Mouse (Mus musculus) gastrocnemius, postnatal 4 days (tissue): ENCODE results near the gene Hoxc8. TPM values are rescaled to one million over a fixed set of nuclear protein-coding genes. Genes with fewer than 3 reads are reported as not detected.

Experiments used
- DNase-seq, 2 experiments: peaks; one replicate each; pipeline ENCODE4 v3.0.0; 2021 to 2022; ENCODE audit warnings: low spot score in 2 of 2, mixed read lengths in 2 of 2
- total RNA-seq, 2 experiments: library from RNA; stranded (reverse); gene quantifications; 2 replicates each; pipeline ENCODE4 v1.2.3; 2021

The Hoxc8 gene
- total RNA-seq, 2 experiments from 2014 or later: 3.2 to 3.3 TPM

- DNase-seq: peak in 1 of 2 experiments; percentile 79
Observed at GRCm38 (mm10) chr15:102981379-102982288, 8.8 kb upstream of the Hoxc8 start.

GRCm38 (mm10) chr15:102983716-102984115, 6.7 kb upstream of the Hoxc8 start:
- DNase-seq: no peak

- DNase-seq: no peak
Observed at GRCm38 (mm10) chr15:102984521-102984920, 5.9 kb upstream of the Hoxc8 start.

- DNase-seq: no peak
Observed at GRCm38 (mm10) chr15:102984925-102985324, 5.5 kb upstream of the Hoxc8 start.

- DNase-seq: peak; percentile 91 to 94
Observed at GRCm38 (mm10) chr15:102987124-102987833, 3.1 kb upstream of the Hoxc8 start.

GRCm38 (mm10) chr15:102988078-102988477, 2.3 kb upstream of the Hoxc8 start:
- no peak for DNase-seq

- DNase-seq: no peak
Observed at GRCm38 (mm10) chr15:102991782-102992181, 1.4 kb downstream of the Hoxc8 start.

GRCm38 (mm10) chr15:102992206-102992605, 1.8 kb downstream of the Hoxc8 start:
- no peak for DNase-seq

- DNase-seq: no peak
Observed at GRCm38 (mm10) chr15:102992863-102993262, 2.5 kb downstream of the Hoxc8 start.

GRCm38 (mm10) chr15:102996548-102996947, 6.1 kb downstream of the Hoxc8 start:
- DNase-seq: no peak

GRCm38 (mm10) chr15:102997431-102997830, 7.0 kb downstream of the Hoxc8 start:
- DNase-seq: no peak

GRCm38 (mm10) chr15:102997939-102998355, 7.5 kb downstream of the Hoxc8 start, which contains the start of gene Hoxc6:
TSS of gene Hoxc6 (plus strand) at chr15:102998257.
- DNase-seq: no peak

- no peak for DNase-seq
Observed at GRCm38 (mm10) chr15:102998608-102999182, 8.3 kb downstream of the Hoxc8 start.

- DNase-seq: peak; percentile 77 to 86
Observed at GRCm38 (mm10) chr15:102999183-102999831, 8.9 kb downstream of the Hoxc8 start.

GRCm38 (mm10) chr15:102999955-103000354, 9.5 kb downstream of the Hoxc8 start:
- DNase-seq: no peak

- no peak for DNase-seq
Observed at GRCm38 (mm10) chr15:103000501-103000901, 10.1 kb downstream of the Hoxc8 start.

- DNase-seq: no peak
Observed at GRCm38 (mm10) chr15:103001370-103001769, 11.0 kb downstream of the Hoxc8 start.

GRCm38 (mm10) chr15:103002156-103002555, 11.7 kb downstream of the Hoxc8 start:
- DNase-seq: no peak

GRCm38 (mm10) chr15:103002821-103003448, 12.5 kb downstream of the Hoxc8 start:
- DNase-seq: no peak

GRCm38 (mm10) chr15:103005308-103005707, 14.9 kb downstream of the Hoxc8 start:
- no peak for DNase-seq

- no peak for DNase-seq
Observed at GRCm38 (mm10) chr15:103005797-103006196, 15.4 kb downstream of the Hoxc8 start.
